Comparison of ENCODE assay signal across 8 mouse cellular contexts in the genomic region with DNA sequence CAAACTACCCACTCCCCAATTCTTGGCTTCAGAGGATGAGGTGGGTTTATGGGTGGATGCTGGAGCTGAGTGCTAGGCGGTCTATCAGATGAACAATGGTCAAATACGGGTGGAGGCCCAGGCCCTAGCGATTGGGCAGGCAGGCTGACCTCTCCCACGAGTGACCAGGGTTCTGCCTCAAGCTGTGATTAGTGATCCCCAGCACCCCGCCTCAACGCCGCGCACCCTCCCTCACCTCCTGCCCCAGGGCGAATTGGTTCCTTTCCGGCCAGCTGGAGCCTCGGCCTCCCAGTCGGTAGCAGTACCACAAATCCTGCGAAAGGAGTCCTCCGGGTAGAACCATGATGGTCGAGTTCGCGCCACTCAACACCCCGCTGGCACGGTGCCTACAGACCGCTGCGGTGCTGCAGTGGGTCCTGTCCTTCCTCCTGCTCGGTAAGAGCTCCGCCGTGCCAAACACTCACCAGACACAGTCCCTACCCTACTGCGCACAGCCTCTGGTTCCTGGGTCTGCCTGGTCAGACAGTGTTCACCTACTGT. TPM values are rescaled to one million over a fixed set of nuclear protein-coding genes. Genes with fewer than 3 reads are reported as not detected.
DNase-seq lines count a peak whose midpoint lies in the region; ATAC-seq and TF ChIP-seq lines count a peak whose summit lies in the region.

A gene (minus strand): TSS at position 538 of the 540 bp plus-strand sequence.

- no peaks in the 10 kb centered on the region for H3K9me3 ChIP-seq in forebrain, embryonic 12.5 days
- no peaks in the 10 kb centered on the region for H3K9me3 ChIP-seq in lung, embryonic 15.5 days

- peak; percentile 57; the same call in 1 of the 2 replicates for ATAC-seq in forebrain, embryonic 12.5 days (ENCODE audit: low FRiP score)
- peak; percentile 55 for ATAC-seq in lung, embryonic 15.5 days (ENCODE audit: borderline replicate concordance, extremely low read depth, low FRiP score, low TSS enrichment)

- peak within 1 kb of the TSS; percentile 16 for H3K4me3 ChIP-seq in lung, adult 2 months (replicated peaks; ENCODE audit: extremely low read depth, low read depth, low read length)
- peak within 1 kb of the TSS; percentile 28 for H3K4me3 ChIP-seq in forebrain, embryonic 12.5 days (replicated peaks)
- peak within 1 kb of the TSS; percentile 34 for H3K4me3 ChIP-seq in lung, embryonic 15.5 days

- H3K27me3 ChIP-seq in forebrain, embryonic 12.5 days: peaks cover 5% of the 10 kb centered on the region; the same call in 1 of the 2 replicates
- no peaks in the 10 kb centered on the region for H3K27me3 ChIP-seq in lung, embryonic 15.5 days

- no peak within 1 kb of the TSS for H3K27ac ChIP-seq in forebrain, embryonic 12.5 days
- no peak within 1 kb of the TSS for H3K27ac ChIP-seq in lung, embryonic 15.5 days

- no peak for TF ChIP-seq CTCF in lung, adult 2 months (IDR thresholded peaks at IDR 0.05; ENCODE audit: insufficient read depth, low read length)

- H3K4me1 ChIP-seq in lung, adult 2 months (ENCODE audit: control insufficient read depth, insufficient read depth, low read length): peaks cover 3% of the 10 kb centered on the region; the same call in 1 of the 2 replicates
- H3K4me1 ChIP-seq in forebrain, embryonic 12.5 days: peaks cover 8% of the 10 kb centered on the region
- no peaks in the 10 kb centered on the region for H3K4me1 ChIP-seq in lung, embryonic 15.5 days

- no peaks in the 10 kb centered on the region for H3K36me3 ChIP-seq in forebrain, embryonic 12.5 days (replicated peaks)
- H3K36me3 ChIP-seq in lung, embryonic 15.5 days: no peaks in the 10 kb centered on the region

- DNase-seq in lung, adult 2 months: peak; percentile 18
- no peak for DNase-seq in lung, postnatal 25 days (ENCODE audit: low spot score)
- peak; percentile 55 for DNase-seq in kidney, adult 18-20 months
- DNase-seq in ovary, postnatal 36 days (ENCODE audit: low spot score): peak; percentile 25
- no peak for DNase-seq in frontal cortex, postnatal 14 days (ENCODE audit: low spot score in 2 of 2)
- no peak for DNase-seq in spleen, postnatal 36 days (ENCODE audit: low spot score in 2 of 2)

- 5% methylated on average over 25 of the region's 25 CpGs for WGBS in lung, adult 2 months
- 3% methylated on average over 25 of the region's 25 CpGs for WGBS in forebrain, embryonic 12.5 days
- 3% methylated on average over 25 of the region's 25 CpGs for WGBS in lung, embryonic 15.5 days

- H3K9ac ChIP-seq in forebrain, embryonic 12.5 days: peak within 1 kb of the TSS; percentile 36
- H3K9ac ChIP-seq in lung, embryonic 15.5 days: peak within 1 kb of the TSS; percentile 22; the same call in 1 of the 2 replicates

- TF ChIP-seq POLR2A in lung, adult 2 months (IDR thresholded peaks at IDR 0.05; ENCODE audit: borderline replicate concordance, extremely low read depth, low read depth, low read length): no peak

- peak within 1 kb of the TSS; percentile 58 for H3K4me2 ChIP-seq in forebrain, embryonic 12.5 days
- peak within 1 kb of the TSS; percentile 62 for H3K4me2 ChIP-seq in lung, embryonic 15.5 days

RNA-seq across cellular contexts. Expression of the gene that starts here (rescaled TPM):
- 0.03 and 0.04 TPM in 2 replicates for polyA plus RNA-seq in lung, adult 2 months (2012; rRNA removed)
- polyA plus RNA-seq in forebrain, embryonic 12.5 days (2016; fragmentation: Nextera tagmentation; extraction: Ambion mirVana): 0.38 and 0.42 TPM in 2 replicates
- 0.06 TPM in 1 of 2 replicates, not detected in the other for polyA plus RNA-seq in lung, embryonic 15.5 days (2015; fragmentation: Nextera tagmentation; extraction: Ambion mirVana)

Comparison
In these comparisons a context has a peak if more than half of its experiments do, and no peak if none do; other contexts are left out.
1. Peak in DNase-seq and H3K4me3 ChIP-seq in lung, adult 2 months; RNA of the gene not detected or under 1 TPM.
2. Peak in ATAC-seq, H3K4me3 ChIP-seq, H3K9ac ChIP-seq and H3K4me2 ChIP-seq in forebrain, embryonic 12.5 days; RNA of the gene not detected or under 1 TPM.
3. Peak in ATAC-seq, H3K4me3 ChIP-seq, H3K9ac ChIP-seq and H3K4me2 ChIP-seq in lung, embryonic 15.5 days; RNA of the gene not detected or under 1 TPM.
4. DNase-seq: peak in kidney, adult 18-20 months (single experiment) and ovary, postnatal 36 days (single experiment); none in lung, postnatal 25 days (single experiment), frontal cortex, postnatal 14 days (0 of 2) and spleen, postnatal 36 days (0 of 2).
5. Peak in every context shown above with its lines, with median percentiles within 50 percentile points of each other: H3K4me3 ChIP-seq.